Mouse (Mus musculus) Muller cell, postnatal 12 days (primary cell): ENCODE data around the gene Jazf1.
A peak's percentile ranks its signal among the peaks of the same experiment; 100 is the strongest.

Experiments used
- DNase-seq: peaks from one replicate; pipeline ENCODE4 v3.0.0-alpha.2; 2015; ENCODE audit errors: inconsistent ontology term

Jazf1 gene

GRCm38 (mm10) chr6:52851975-52852374, 216.5 kb downstream of the Jazf1 start:
- DNase-seq: no peak

GRCm38 (mm10) chr6:52851019-52851418, 217.4 kb downstream of the Jazf1 start:
- peak; percentile 69 for DNase-seq

- no peak for DNase-seq
Measured at GRCm38 (mm10) chr6:52848199-52848598, 220.2 kb downstream of the Jazf1 start.

GRCm38 (mm10) chr6:52846314-52846713, 222.1 kb downstream of the Jazf1 start:
- peak; percentile 59 for DNase-seq

- DNase-seq: no peak
Measured at GRCm38 (mm10) chr6:52844741-52845140, 223.7 kb downstream of the Jazf1 start.

- no peak for DNase-seq
Measured at GRCm38 (mm10) chr6:52843027-52843426, 225.4 kb downstream of the Jazf1 start.

- no peak for DNase-seq
Measured at GRCm38 (mm10) chr6:52842598-52842997, 225.8 kb downstream of the Jazf1 start.

GRCm38 (mm10) chr6:52841611-52842010, 226.8 kb downstream of the Jazf1 start:
- DNase-seq: no peak

GRCm38 (mm10) chr6:52840589-52841044, 227.8 kb downstream of the Jazf1 start:
- no peak for DNase-seq

GRCm38 (mm10) chr6:52838691-52839090, 229.7 kb downstream of the Jazf1 start:
- DNase-seq: peak; percentile 80

GRCm38 (mm10) chr6:52837792-52838191, 230.6 kb downstream of the Jazf1 start:
- no peak for DNase-seq

GRCm38 (mm10) chr6:52836201-52836950, 232.1 kb downstream of the Jazf1 start:
- no peak for DNase-seq

GRCm38 (mm10) chr6:52827752-52828277, 240.6 kb downstream of the Jazf1 start:
- no peak for DNase-seq

- DNase-seq: peak; percentile 98
Measured at GRCm38 (mm10) chr6:52825535-52825934, 242.9 kb downstream of the Jazf1 start.

GRCm38 (mm10) chr6:52824977-52825482, 243.4 kb downstream of the Jazf1 start:
- DNase-seq: peak; percentile 79

GRCm38 (mm10) chr6:52823064-52823463, 245.4 kb downstream of the Jazf1 start:
- DNase-seq: no peak

- DNase-seq: no peak
Measured at GRCm38 (mm10) chr6:52822625-52823024, 245.8 kb downstream of the Jazf1 start.

- no peak for DNase-seq
Measured at GRCm38 (mm10) chr6:52819353-52819752, 249.1 kb downstream of the Jazf1 start.

- DNase-seq: no peak
Measured at GRCm38 (mm10) chr6:52818041-52818440, 250.4 kb downstream of the Jazf1 start.

GRCm38 (mm10) chr6:52817203-52817874, 251.1 kb downstream of the Jazf1 start:
- DNase-seq: no peak

GRCm38 (mm10) chr6:52805237-52805856, 263.1 kb downstream of the Jazf1 start:
- no peak for DNase-seq

GRCm38 (mm10) chr6:52802181-52802580, 266.2 kb downstream of the Jazf1 start:
- no peak for DNase-seq
